Mouse (Mus musculus): Measurements from ENCODE around the gene D230025D16Rik.

GRCm38 (mm10) chr8:105263244-105263912 is 38.4 kb downstream of the D230025D16Rik start:
- no peak for TF ChIP-seq CTCF (conservative IDR thresholded peaks at IDR 0.05; ENCODE audit: low read length)
- TF ChIP-seq NANOG (IDR thresholded peaks at IDR 0.05; ENCODE audit: borderline replicate concordance, low read length): no peak

Data from E14TG2a.4 (cell line).